In genomic region chr1:184846092-184846750, GRCm38 (mm10) we compare ENCODE assay signal across 8 mouse cellular contexts. TPM values are rescaled to one million over a fixed set of nuclear protein-coding genes. Genes with fewer than 3 reads are reported as not detected.
DNase-seq lines count a peak whose midpoint lies in the region; ATAC-seq and TF ChIP-seq lines count a peak whose summit lies in the region.

TSS of gene Marc2 (minus strand) at chr1:184846451.

- DNase-seq in lung, postnatal 0 days (ENCODE audit: low spot score) = peak; percentile 45
- DNase-seq in lung, postnatal 14 days = no peak
- DNase-seq in adrenal gland, postnatal 4 days (ENCODE audit: low spot score in 2 of 2) = no peak
- DNase-seq in gastrocnemius, adult 8-10 months (ENCODE audit: low spot score in 2 of 2) = no peak
- no peak for DNase-seq in hindbrain, postnatal 0 days (ENCODE audit: low spot score)
- DNase-seq in cerebellum, adult 8-10 months = no peak

- WGBS in lung, postnatal 0 days = 4% methylated on average over 18 of the region's 18 CpGs
- WGBS in hindbrain, postnatal 0 days = 2% methylated on average over 18 of the region's 18 CpGs
- 6% methylated on average over 18 of the region's 18 CpGs for WGBS in limb, embryonic 13.5 days
- 4% methylated on average over 18 of the region's 18 CpGs for WGBS in neural tube, embryonic 14.5 days

- no peak for TF ChIP-seq CTCF in lung, postnatal 0 days (IDR thresholded peaks at IDR 0.05)
- TF ChIP-seq CTCF in hindbrain, postnatal 0 days (IDR thresholded peaks at IDR 0.05; ENCODE audit: low read depth) = no peak

- H3K27ac ChIP-seq in lung, postnatal 0 days (ENCODE audit: low read length) = peak within 1 kb of the TSS; percentile 88
- peak within 1 kb of the TSS; percentile 79 for H3K27ac ChIP-seq in hindbrain, postnatal 0 days
- peak within 1 kb of the TSS; percentile 91 for H3K27ac ChIP-seq in limb, embryonic 13.5 days
- H3K27ac ChIP-seq in neural tube, embryonic 14.5 days (ENCODE audit: low read depth, low read length) = peak within 1 kb of the TSS; percentile 48; the same call in 1 of the 2 replicates

- H3K4me3 ChIP-seq in lung, postnatal 0 days (ENCODE audit: low read depth, low read length) = peak within 1 kb of the TSS; percentile 73
- H3K4me3 ChIP-seq in hindbrain, postnatal 0 days (ENCODE audit: low read length) = peak within 1 kb of the TSS; percentile 83
- peak within 1 kb of the TSS; percentile 90 for H3K4me3 ChIP-seq in limb, embryonic 13.5 days
- H3K4me3 ChIP-seq in neural tube, embryonic 14.5 days (ENCODE audit: low read depth, low read length) = peak within 1 kb of the TSS; percentile 83

- H3K27me3 ChIP-seq in lung, postnatal 0 days (replicated peaks; ENCODE audit: insufficient read depth, low read length) = no peaks in the 10 kb centered on the region
- H3K27me3 ChIP-seq in hindbrain, postnatal 0 days (ENCODE audit: insufficient read depth, low read length) = no peaks in the 10 kb centered on the region
- peaks cover 45% of the 10 kb centered on the region for H3K27me3 ChIP-seq in limb, embryonic 13.5 days
- peaks cover 2% of the 10 kb centered on the region; the same call in 1 of the 2 replicates for H3K27me3 ChIP-seq in neural tube, embryonic 14.5 days (ENCODE audit: control insufficient read depth, insufficient read depth, low read length)

- ATAC-seq in lung, postnatal 0 days = peak; percentile 32
- no peak for ATAC-seq in hindbrain, postnatal 0 days
- no peak; the same call in none of the 2 replicates for ATAC-seq in limb, embryonic 13.5 days (ENCODE audit: low FRiP score, low read depth)
- ATAC-seq in neural tube, embryonic 14.5 days (ENCODE audit: low read depth) = no peak; the same call in 1 of the 2 replicates

- peaks cover 10% of the 10 kb centered on the region; the same call in 1 of the 2 replicates for H3K4me1 ChIP-seq in lung, postnatal 0 days (ENCODE audit: insufficient read depth, low read depth, low read length)
- peaks cover 15% of the 10 kb centered on the region for H3K4me1 ChIP-seq in hindbrain, postnatal 0 days (ENCODE audit: insufficient read depth, low read length)
- H3K4me1 ChIP-seq in limb, embryonic 13.5 days = peaks cover 24% of the 10 kb centered on the region
- H3K4me1 ChIP-seq in neural tube, embryonic 14.5 days (ENCODE audit: control insufficient read depth, insufficient read depth, low read length) = peaks cover 9% of the 10 kb centered on the region

- H3K9me3 ChIP-seq in lung, postnatal 0 days (ENCODE audit: low read length) = no peaks in the 10 kb centered on the region
- no peaks in the 10 kb centered on the region for H3K9me3 ChIP-seq in hindbrain, postnatal 0 days (ENCODE audit: low read length)
- H3K9me3 ChIP-seq in limb, embryonic 13.5 days = no peaks in the 10 kb centered on the region
- H3K9me3 ChIP-seq in neural tube, embryonic 14.5 days (ENCODE audit: control insufficient read depth, low read length) = no peaks in the 10 kb centered on the region

- peak within 1 kb of the TSS; percentile 82 for H3K9ac ChIP-seq in lung, postnatal 0 days (replicated peaks; ENCODE audit: low read depth)
- H3K9ac ChIP-seq in hindbrain, postnatal 0 days (replicated peaks; ENCODE audit: low read length) = peak within 1 kb of the TSS; percentile 71
- H3K9ac ChIP-seq in limb, embryonic 13.5 days = peak within 1 kb of the TSS; percentile 88
- peak within 1 kb of the TSS; percentile 82 for H3K9ac ChIP-seq in neural tube, embryonic 14.5 days (replicated peaks; ENCODE audit: low read depth, low read length)

- H3K4me2 ChIP-seq in lung, postnatal 0 days (replicated peaks; ENCODE audit: low read depth, low read length) = peak within 1 kb of the TSS; percentile 78
- peak within 1 kb of the TSS; percentile 98 for H3K4me2 ChIP-seq in hindbrain, postnatal 0 days (ENCODE audit: low read depth, low read length)
- peak within 1 kb of the TSS; percentile 77 for H3K4me2 ChIP-seq in limb, embryonic 13.5 days (replicated peaks)
- H3K4me2 ChIP-seq in neural tube, embryonic 14.5 days (ENCODE audit: low read depth, low read length) = peak within 1 kb of the TSS; percentile 88

- no peak for TF ChIP-seq EP300 in lung, postnatal 0 days (IDR thresholded peaks at IDR 0.05)

- no peaks in the 10 kb centered on the region for H3K36me3 ChIP-seq in lung, postnatal 0 days (ENCODE audit: insufficient read depth, low read length)
- H3K36me3 ChIP-seq in hindbrain, postnatal 0 days (ENCODE audit: insufficient read depth, low read length) = no peaks in the 10 kb centered on the region
- peaks cover under 1% of the 10 kb centered on the region; the same call in 1 of the 2 replicates for H3K36me3 ChIP-seq in limb, embryonic 13.5 days
- H3K36me3 ChIP-seq in neural tube, embryonic 14.5 days (ENCODE audit: control insufficient read depth, insufficient read depth, low read length) = no peaks in the 10 kb centered on the region

RNA-seq across cellular contexts. Expression of gene Marc2, which starts in this region (rescaled TPM):
- polyA plus RNA-seq in lung, postnatal 0 days (2015; fragmentation: Nextera tagmentation; extraction: Ambion mirVana) = 213 and 222 TPM in 2 replicates
- total RNA-seq in adrenal gland, postnatal 4 days (2021) = 100 to 1,000 TPM; 259 to 308 TPM
- 100 to 1,000 TPM; 128 to 149 (median 132) TPM for total RNA-seq in gastrocnemius, adult 8-10 months (2022)
- total RNA-seq in hindbrain, postnatal 0 days (2014; rRNA removed) = 56.6 and 62.1 TPM in 2 replicates
- polyA plus RNA-seq in hindbrain, postnatal 0 days (2015; fragmentation: Nextera tagmentation; extraction: Ambion mirVana) = 151 TPM in 2 replicates
- 167 and 203 TPM in 2 replicates for polyA plus RNA-seq in limb, embryonic 13.5 days (2015; fragmentation: Nextera tagmentation; extraction: Ambion mirVana)
- 108 and 125 TPM in 2 replicates for polyA plus RNA-seq in neural tube, embryonic 14.5 days (2014; fragmentation: Nextera tagmentation; extraction: Ambion mirVana)
